Mouse (Mus musculus): Measurements from ENCODE around the gene Ptpn18. TPM values are rescaled to one million over a fixed set of nuclear protein-coding genes. Genes with fewer than 3 reads are reported as not detected.
"Not testable (repeated sequence)": the region's sequence is repeated elsewhere in the genome, so short reads cannot be mapped to it uniquely, and the experiment has no call there.

Ptpn18 gene
- polyA plus RNA-seq, 1 experiment from 2014 or later: 23.7 TPM

DNA sequence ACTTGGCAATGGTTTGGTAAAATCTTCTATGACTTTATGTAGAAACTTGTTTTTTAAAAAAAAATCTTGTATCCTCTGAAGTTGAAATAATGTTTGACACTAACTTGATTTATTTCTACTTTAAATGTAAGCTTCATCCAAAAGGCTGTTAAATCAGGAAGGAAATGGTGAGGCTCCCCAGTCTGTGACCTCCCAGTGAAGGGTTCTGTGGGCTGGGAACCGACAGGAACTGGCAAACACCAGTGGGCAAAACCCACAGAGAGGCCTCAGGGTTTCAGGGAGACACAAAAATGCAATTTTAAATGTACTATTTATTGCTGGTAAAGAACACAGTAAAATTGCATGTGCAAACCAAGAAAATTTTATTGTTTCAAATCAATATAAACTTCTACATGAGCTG lies 58.2 kb downstream of the Ptpn18 start:
- H3K9ac ChIP-seq (ENCODE audit: low read length); H3K9me3 ChIP-seq (replicated peaks; ENCODE audit: control insufficient read depth, low read length); H3K36me3 ChIP-seq (ENCODE audit: control insufficient read depth, insufficient read depth, low read length); H3K27me3 ChIP-seq (ENCODE audit: control insufficient read depth, insufficient read depth, low read length); ATAC-seq (ENCODE audit: insufficient read depth, low FRiP score); H3K4me1 ChIP-seq (ENCODE audit: control insufficient read depth, insufficient read depth, low read length); H3K4me3 ChIP-seq (replicated peaks; ENCODE audit: low read length); H3K4me2 ChIP-seq (ENCODE audit: low read depth, low read length); H3K27ac ChIP-seq (ENCODE audit: low read length): not testable (repeated sequence)
- WGBS: 25% methylated on average over 1 of the region's 1 CpGs

DNA sequence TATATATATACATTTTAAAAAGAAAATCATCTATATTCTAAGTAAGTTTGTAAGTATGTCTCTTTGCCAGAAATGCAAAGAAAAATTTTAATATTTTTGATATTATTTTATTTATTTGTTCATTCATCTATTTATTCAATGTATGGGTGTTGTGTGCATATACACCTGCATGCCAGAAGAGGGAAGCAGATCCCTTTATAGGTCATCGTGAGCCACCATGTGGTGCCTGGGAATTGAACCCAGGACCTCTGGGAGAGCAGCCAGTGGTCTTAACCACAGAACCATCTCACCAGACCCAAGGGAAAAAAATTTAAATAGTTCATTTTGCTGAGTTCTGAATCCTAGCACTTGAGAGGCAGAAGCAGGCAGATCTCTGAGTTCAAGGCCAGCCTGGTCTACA lies 58.7 kb downstream of the Ptpn18 start:
- Histone ChIP-seq H3K27ac (ENCODE audit: low read length) (no peak overlapping the region), H3K9ac (ENCODE audit: low read length) (no peak overlapping the region), H3K4me3 (replicated peaks; ENCODE audit: low read length) (no peak overlapping the region), H3K36me3 (ENCODE audit: control insufficient read depth, insufficient read depth, low read length) (no peaks in the 10 kb centered on the region), H3K27me3 (ENCODE audit: control insufficient read depth, insufficient read depth, low read length) (no peaks in the 10 kb centered on the region), H3K4me1 (ENCODE audit: control insufficient read depth, insufficient read depth, low read length) (no peaks in the 10 kb centered on the region), H3K9me3 (replicated peaks; ENCODE audit: control insufficient read depth, low read length) (peaks cover 6% of the 10 kb centered on the region; the same call in 1 of the 2 replicates), H3K4me2 (ENCODE audit: low read depth, low read length) (no peak overlapping the region)
- no peak for ATAC-seq (ENCODE audit: insufficient read depth, low FRiP score)
- 74% methylated on average over 1 of the region's 1 CpGs for WGBS

DNA sequence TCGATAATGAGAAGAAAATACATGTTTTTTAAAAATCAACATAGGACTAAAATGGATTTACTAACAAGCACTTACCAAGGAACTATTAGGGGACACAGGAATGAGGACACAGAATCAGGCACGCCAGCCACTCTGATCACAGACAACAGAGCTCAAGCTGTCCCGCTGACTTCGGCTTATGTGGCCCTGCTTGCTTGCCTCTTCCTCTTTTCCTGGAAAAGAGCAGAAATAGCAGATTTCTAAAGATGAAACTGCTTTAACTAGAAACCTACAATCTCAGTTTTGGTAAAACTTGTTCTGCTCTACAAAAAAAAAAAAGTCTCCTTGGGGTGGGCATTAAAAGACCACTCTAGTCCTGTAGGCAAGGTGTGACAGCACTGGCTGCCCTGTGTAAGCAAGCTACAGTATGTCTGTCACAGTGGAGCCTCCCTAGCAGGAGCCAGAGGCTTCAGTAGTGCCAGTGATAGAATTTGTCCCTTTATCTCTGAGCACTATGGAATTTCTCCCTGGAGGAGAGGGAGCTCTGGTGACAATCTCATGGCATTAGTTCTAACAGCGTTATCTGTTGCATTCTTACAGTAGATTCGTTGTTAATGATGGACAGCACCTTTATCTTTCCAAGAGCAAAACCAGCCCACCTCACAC lies 62.8 kb downstream of the Ptpn18 start:
- no peak for ATAC-seq (ENCODE audit: insufficient read depth, low FRiP score)
- Histone ChIP-seq H3K36me3 (ENCODE audit: control insufficient read depth, insufficient read depth, low read length) (no peaks in the 10 kb centered on the region), H3K4me1 (ENCODE audit: control insufficient read depth, insufficient read depth, low read length) (no peaks in the 10 kb centered on the region), H3K27me3 (ENCODE audit: control insufficient read depth, insufficient read depth, low read length) (no peaks in the 10 kb centered on the region), H3K4me2 (ENCODE audit: low read depth, low read length) (no peak overlapping the region), H3K27ac (ENCODE audit: low read length) (no peak overlapping the region), H3K9ac (ENCODE audit: low read length) (no peak overlapping the region), H3K4me3 (replicated peaks; ENCODE audit: low read length) (no peak overlapping the region), H3K9me3 (replicated peaks; ENCODE audit: control insufficient read depth, low read length) (no peaks in the 10 kb centered on the region)
- 63% methylated on average over 6 of the region's 6 CpGs for WGBS

DNA sequence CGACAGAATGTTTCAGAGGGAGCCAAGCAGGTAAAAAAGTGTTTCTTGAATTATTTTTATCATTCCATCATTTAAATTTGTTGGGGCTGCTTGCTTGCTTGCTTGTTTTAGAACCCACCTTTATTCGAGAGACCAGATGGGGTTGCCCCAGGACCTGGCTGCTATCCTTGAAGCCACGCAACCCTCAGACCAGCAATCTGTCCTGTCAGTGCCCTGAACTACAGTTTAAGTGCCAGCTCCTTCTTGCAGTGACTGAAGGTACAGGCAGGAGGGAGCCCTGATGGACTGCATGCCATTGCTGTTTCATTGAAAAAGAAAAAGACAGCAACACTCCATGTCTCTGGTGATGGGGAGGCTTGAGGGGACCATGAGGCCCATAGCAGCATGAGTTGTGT lies 63.3 kb downstream of the Ptpn18 start:
- Histone ChIP-seq H3K4me2 (ENCODE audit: low read depth, low read length) (no peak overlapping the region), H3K4me3 (replicated peaks; ENCODE audit: low read length) (no peak overlapping the region), H3K36me3 (ENCODE audit: control insufficient read depth, insufficient read depth, low read length) (no peaks in the 10 kb centered on the region), H3K9ac (ENCODE audit: low read length) (no peak overlapping the region), H3K9me3 (replicated peaks; ENCODE audit: control insufficient read depth, low read length) (no peaks in the 10 kb centered on the region), H3K27me3 (ENCODE audit: control insufficient read depth, insufficient read depth, low read length) (no peaks in the 10 kb centered on the region), H3K27ac (ENCODE audit: low read length) (no peak overlapping the region), H3K4me1 (ENCODE audit: control insufficient read depth, insufficient read depth, low read length) (no peaks in the 10 kb centered on the region)
- no peak for ATAC-seq (ENCODE audit: insufficient read depth, low FRiP score)
- WGBS: 70% methylated on average over 3 of the region's 3 CpGs

DNA sequence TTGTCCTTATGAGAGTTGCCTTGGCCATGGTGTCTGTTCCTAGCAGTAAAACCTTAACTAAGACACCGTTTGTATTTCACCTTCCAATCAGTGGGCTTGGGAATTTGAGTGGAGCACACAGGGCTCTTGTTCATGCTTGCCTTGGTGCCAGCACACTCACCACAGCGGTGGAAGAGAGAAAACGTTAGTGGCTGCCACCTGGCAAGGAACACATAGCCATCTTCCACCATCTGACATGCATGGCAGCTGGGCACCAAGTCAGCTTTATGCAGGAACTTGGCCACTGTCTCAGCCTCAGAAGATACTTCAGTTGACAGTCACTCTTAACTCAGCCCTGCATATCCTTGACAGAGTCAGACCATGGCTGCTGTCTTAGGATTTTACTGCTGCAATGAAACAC lies 64.1 kb downstream of the Ptpn18 start:
- Histone ChIP-seq H3K27ac (ENCODE audit: low read length) (no peak overlapping the region), H3K9ac (ENCODE audit: low read length) (no peak overlapping the region), H3K4me2 (ENCODE audit: low read depth, low read length) (no peak overlapping the region), H3K36me3 (ENCODE audit: control insufficient read depth, insufficient read depth, low read length) (no peaks in the 10 kb centered on the region), H3K4me3 (replicated peaks; ENCODE audit: low read length) (no peak overlapping the region), H3K9me3 (replicated peaks; ENCODE audit: control insufficient read depth, low read length) (no peaks in the 10 kb centered on the region), H3K4me1 (ENCODE audit: control insufficient read depth, insufficient read depth, low read length) (no peaks in the 10 kb centered on the region), H3K27me3 (ENCODE audit: control insufficient read depth, insufficient read depth, low read length) (no peaks in the 10 kb centered on the region)
- no peak for ATAC-seq (ENCODE audit: insufficient read depth, low FRiP score)
- whole genome bisulfite sequencing: 85% methylated on average over 3 of the region's 3 CpGs

Small RNA genes lying within 50 kb of the gene (microRNA-seq; reads per million reads assigned to microRNA genes)
- 2.3 reads per million, percentile 11 among the genes with 10 or more reads in this experiment for gene Mir5103

Other genes starting within 250 kb of the Ptpn18 start
- gene Ccdc115, start 20.1 kb upstream of the Ptpn18 start, polyA plus RNA-seq (2015; fragmentation: Nextera tagmentation; extraction: Ambion mirVana): 52.6 and 55.0 TPM in 2 replicates
- gene Imp4, start 19.9 kb upstream of the Ptpn18 start, polyA plus RNA-seq (2015; fragmentation: Nextera tagmentation; extraction: Ambion mirVana): 74.1 and 86.2 TPM in 2 replicates
- not detected in 2 replicates for gene Prss39, start 38.6 kb downstream of the Ptpn18 start, polyA plus RNA-seq (2015; fragmentation: Nextera tagmentation; extraction: Ambion mirVana)
- gene Cfc1, start 75.9 kb downstream of the Ptpn18 start, polyA plus RNA-seq (2015; fragmentation: Nextera tagmentation; extraction: Ambion mirVana): 0.43 and 0.59 TPM in 2 replicates
- gene Prss40, start 101.2 kb downstream of the Ptpn18 start, polyA plus RNA-seq (2015; fragmentation: Nextera tagmentation; extraction: Ambion mirVana): not detected in 2 replicates
- gene Amer3, start 119.9 kb downstream of the Ptpn18 start, polyA plus RNA-seq (2015; fragmentation: Nextera tagmentation; extraction: Ambion mirVana): 0.49 and 0.76 TPM in 2 replicates

Data from stomach, embryonic 16.5 days (tissue).